Mouse (Mus musculus) 3T3-L1 (cell line): Measurements from ENCODE around the gene Upf3b.
"Not testable (repeated sequence)": the region's sequence is repeated elsewhere in the genome, so short reads cannot be mapped to it uniquely, and the experiment has no call there.

Experiments used
- DNase-seq: peaks from one replicate; pipeline ENCODE4 v3.0.0-alpha.2; 2015; ENCODE audit warnings: low read depth, low spot score

Upf3b gene

DNA sequence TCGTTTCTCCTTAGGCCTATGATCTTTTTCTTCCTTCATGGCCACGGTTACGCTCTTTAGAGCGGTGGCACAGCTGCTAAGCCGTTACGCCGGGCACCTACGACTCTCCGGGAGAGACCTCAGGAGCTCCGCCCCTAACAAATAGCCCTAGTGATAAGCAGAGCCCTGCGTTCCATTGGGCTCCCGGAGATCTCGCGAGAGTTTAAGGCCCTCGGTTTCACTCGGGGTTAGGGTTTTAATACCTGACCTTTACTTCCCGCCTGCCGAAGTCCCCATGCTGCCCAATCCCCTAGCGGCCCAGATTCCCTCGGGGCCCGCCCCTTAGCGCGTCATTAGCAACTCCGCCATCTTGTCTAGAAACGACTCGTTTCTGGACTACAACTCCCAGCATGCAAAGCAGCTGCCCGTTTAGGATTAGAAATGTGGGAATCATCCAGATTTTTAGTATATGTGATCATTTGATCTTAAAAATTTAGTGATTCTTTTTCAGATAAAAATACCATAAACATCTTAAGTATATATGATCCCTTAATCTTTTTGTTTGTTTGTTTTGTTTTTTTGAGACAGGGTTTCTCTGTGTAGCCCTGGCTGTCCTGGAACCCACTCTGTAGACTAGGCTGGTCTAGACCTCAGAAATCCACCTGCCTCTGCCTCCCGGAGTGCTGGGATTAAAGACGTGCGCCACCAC, at the start of gene Upf3b:
Gene Upf3b, minus strand, starts transcription at position 130 of the 688 bp plus-strand sequence.
- DNase-seq = peak; percentile 99

DNA sequence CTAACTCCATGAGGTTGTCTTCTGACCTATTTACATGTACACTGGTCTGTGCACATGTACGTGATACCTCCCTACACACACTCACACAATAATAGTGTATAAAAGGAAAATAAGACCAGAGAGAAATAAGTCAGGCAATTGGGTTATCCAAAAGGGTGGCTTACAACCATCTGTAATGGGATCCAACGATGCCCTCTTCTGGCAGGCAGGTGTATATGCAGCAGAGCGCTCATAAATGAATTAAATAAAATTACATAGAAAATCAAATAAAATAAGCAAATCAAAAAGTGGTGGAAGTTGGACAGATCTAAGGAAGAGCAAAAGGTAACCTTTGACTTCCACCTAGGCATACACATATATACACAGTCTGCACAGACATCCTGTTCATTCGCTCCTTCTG, 47.7 kb upstream of the Upf3b start:
- DNase-seq = peak; percentile 39

GRCm38 (mm10) chrX:37144954-37145353, 34.8 kb upstream of the Upf3b start:
- DNase-seq = peak; percentile 76

DNA sequence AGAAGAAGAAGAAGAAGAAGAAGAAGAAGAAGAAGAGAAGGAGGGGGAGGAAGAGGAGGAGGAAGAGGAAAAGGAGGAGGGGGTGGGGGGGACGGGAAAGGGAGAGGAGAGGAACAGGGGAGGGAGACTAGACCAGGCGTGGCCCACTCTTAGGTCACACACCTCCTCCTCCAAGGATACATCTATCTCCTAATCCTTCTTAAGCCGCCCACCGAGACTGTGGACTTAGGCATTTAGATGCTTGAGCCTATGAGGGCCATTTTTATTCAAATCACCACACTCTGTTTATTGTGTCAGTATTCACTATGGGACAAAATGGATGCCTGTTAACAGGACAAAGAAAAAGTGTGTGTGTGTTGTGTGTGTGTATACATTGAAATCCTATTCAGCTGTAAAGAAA, 34.4 kb upstream of the Upf3b start:
- not testable (repeated sequence) for DNase-seq

DNA sequence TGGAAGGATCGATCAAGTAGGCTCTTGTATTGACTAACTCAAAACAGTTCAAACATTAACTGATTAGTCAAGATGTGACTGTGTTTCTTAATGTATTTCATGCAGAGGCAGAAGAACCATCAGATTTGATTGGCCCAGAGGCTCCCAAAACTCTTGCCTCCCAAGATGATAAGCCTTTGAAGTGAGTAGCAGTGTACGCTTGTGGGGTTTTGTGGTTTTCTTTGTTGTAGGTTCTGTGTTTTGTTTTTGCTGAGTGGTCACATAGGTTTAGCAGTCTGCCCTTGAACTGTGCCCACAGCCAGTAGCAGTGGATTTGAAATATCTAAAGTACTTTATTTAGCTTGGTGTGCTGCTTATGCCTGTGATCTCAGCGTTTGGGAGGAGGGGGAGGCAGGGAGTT, 31.6 kb upstream of the Upf3b start:
- no peak for DNase-seq

- peak; percentile 85 for DNase-seq
Observed at GRCm38 (mm10) chrX:37126671-37127358, 16.7 kb upstream of the Upf3b start, which contains the start of gene Nkap. Gene Nkap (plus strand): TSS chrX:37126795.

- no peak for DNase-seq
Observed at GRCm38 (mm10) chrX:37125511-37125910, 15.4 kb upstream of the Upf3b start.

DNA sequence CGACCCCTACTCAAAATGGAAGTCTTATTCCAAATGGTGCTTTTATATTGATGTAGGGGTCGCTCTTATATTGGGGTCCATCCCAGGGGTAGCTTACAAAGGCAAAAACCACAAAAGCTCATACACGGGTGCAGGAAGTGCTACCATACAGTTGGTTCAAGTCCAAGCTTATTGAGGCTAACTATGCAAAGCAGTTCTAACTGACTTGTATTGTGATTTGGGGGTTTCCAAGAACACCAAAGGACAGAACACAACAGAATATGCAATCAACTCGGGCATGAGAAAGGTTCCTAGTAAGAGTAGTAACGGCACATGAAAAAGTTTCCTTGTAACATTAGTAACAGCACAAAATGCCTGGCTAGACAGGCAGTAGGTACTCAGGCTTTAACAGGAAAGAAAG, 10.1 kb upstream of the Upf3b start:
- DNase-seq = no peak

- DNase-seq = no peak
Observed at GRCm38 (mm10) chrX:37119585-37119984, 9.5 kb upstream of the Upf3b start.

DNA sequence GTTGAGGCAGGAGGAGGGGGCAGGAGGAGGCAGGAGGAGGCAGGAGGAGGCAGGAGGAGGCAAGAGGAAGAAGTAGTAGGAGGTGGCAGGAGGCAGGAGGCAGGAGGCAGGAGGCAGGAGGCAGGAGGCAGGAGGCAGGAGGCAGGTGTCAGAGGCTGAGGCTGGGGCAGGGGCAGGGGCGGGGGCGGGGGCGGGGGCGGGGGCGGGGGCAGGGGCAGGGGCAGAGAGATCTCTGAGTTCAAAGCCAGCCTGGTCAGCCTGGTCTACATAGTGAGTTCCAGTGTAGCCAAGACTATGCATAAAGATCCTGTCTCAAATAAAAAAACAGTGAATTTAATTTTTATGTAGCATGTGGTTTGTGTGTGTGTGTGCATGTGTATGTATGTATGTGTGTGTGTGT, 7.0 kb upstream of the Upf3b start:
- no peak for DNase-seq

- DNase-seq = peak; percentile 4
Observed at GRCm38 (mm10) chrX:37110881-37111193, 715 bp upstream of the Upf3b start.

- no peak for DNase-seq
Observed at GRCm38 (mm10) chrX:37109526-37110192, 463 bp downstream of the Upf3b start.

GRCm38 (mm10) chrX:37103826-37104225, 6.3 kb downstream of the Upf3b start:
- DNase-seq = peak; percentile 1

GRCm38 (mm10) chrX:37098681-37099080, 11.4 kb downstream of the Upf3b start:
- peak; percentile 40 for DNase-seq

DNA sequence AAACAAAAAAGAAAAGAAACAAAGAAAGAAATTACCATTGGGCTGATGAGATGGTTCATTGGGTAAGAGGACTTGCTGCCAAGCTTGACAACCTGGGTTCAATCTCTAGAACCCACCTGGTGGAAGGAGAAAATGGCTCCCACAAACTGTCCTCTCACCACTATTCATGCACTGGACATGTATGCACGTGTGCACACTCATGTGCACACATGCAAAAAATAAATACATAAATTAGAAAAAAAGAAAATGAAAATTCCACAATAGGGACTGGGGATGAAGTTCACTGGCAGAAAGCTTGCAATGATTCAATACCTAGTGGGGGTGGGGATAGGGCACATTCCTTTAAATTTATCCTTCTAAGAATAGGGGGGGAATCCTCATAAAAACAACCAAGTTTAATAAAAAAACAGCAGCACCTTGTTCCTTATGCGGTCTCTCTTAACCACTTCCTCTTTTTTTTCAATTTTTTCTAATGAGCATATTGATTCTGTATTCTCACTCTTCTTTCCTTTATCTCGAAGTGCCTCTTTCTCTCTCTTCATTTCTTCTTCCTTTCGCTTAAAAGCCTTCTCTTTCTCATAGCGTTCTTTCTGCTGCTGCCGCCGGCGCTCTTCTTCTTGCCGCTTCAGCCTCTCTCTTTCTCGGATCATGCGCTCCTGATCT, 14.9 kb downstream of the Upf3b start:
- DNase-seq = no peak

GRCm38 (mm10) chrX:37091457-37091856, 18.7 kb downstream of the Upf3b start:
- peak; percentile 36 for DNase-seq

DNA sequence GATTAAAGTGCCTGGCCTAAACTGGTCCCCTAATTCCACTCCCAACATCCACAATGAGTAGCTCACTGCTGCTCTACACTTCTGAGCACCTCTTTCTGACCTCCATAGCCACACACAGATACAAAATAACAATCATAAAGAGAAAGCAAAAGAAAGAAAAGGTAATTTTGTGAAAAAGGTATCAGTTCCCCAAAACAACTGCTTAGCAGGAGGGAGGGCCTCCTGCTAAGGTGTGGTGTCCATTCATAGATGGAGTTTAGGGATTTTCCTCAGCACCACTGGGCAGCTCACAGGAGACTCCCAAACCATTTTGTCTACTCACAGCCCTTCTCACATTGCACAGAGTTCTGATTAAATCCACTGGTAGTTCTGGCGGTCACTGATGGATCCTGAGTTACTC, 21.3 kb downstream of the Upf3b start:
- DNase-seq = no peak

GRCm38 (mm10) chrX:37085665-37086064, 24.5 kb downstream of the Upf3b start:
- no peak for DNase-seq

DNA sequence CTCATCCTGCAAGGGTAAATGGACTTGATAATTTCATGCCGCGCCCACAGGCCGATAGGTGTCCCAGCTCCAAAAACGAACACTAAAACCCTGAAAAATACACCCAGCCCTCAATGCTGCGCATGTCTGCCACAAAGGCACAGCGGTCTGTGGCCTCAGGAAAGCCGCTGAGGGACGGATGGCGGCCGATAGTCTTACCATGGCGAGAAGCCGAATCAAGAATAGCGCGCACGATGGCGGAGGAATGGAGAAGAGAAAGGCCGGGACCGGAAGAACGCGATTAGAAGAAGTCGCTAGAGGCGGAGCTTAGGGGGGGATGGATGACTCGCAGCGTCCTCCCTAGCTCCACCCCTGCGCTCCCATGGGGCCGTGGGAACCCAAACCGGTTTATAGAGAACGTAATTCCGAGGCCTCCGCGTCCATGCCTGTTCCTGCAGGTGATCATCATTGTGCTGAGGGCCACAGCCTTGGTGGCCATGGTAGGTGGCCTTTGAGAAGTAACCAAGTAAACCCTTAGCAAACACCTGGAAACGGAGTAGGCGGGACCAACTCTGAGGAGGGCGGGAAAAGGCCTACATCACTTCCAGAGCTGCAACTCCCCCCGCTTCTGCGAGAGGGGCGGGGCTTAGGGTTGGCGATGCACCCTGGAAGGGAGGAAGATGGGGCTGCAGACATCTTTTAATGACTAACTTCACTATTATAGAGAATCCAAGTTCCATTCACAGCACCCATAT, 25.0 kb downstream of the Upf3b start, which contains the start of gene Rpl39:
Gene Rpl39, minus strand, starts transcription at position 476 of the 734 bp plus-strand sequence.
- DNase-seq = peak; percentile 91

- peak; percentile 46 for DNase-seq
Observed at GRCm38 (mm10) chrX:37084318-37084926, 25.7 kb downstream of the Upf3b start.

DNA sequence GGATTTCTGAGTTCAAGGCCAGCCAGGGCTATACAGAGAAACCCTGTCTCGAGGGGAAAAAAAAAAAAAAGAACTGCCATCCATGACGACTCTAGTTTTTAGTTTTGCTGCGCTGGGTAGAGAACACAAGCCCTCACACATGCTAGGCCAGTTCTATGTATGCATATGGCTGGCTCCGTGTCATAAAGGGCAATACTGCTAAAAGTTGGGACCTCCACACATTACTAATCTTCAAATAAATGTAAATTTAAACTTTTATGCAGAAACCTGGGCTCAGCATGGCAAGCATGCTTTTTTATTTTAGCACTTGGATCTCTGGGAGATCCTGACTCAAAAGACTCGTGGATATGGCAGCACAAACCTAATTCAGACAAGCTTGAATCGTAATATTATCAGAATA, 28.9 kb downstream of the Upf3b start:
- no peak for DNase-seq
